Mouse (Mus musculus) liver, postnatal 0 days (tissue): Measurements from ENCODE around the gene Tcte2. TPM values are rescaled to one million over a fixed set of nuclear protein-coding genes. Genes with fewer than 3 reads are reported as not detected.

ENCODE experiments used
- ATAC-seq: fragments of 200-750 bp; cut with Nextera tagmentation; 2 replicates; pipeline ENCODE4 v1.8.0; 2017; ENCODE audit warnings: mild to moderate bottlenecking, moderate library complexity
- DNase-seq: peaks from one replicate; pipeline ENCODE4 v3.0.0-alpha.2; 2016
- H3K27ac ChIP-seq: fragments of 300-500 bp; sonication (generic); 2 replicates; pipeline ENCODE4 v1.5.1; 2014; ENCODE audit warnings: antibody characterized with exemption, moderate library complexity, mild to moderate bottlenecking, low read depth
- H3K27me3 ChIP-seq: fragments of 300-500 bp; sonication (generic); 2 replicates; pipeline ENCODE4 v1.6.1; 2014; ENCODE audit warnings: low read length, control low read depth, mixed read lengths; ENCODE audit not compliant: insufficient read depth
- H3K36me3 ChIP-seq: fragments of 300-500 bp; sonication (generic); replicated peaks from 2 replicates; pipeline ENCODE4 v1.6.1; 2014; ENCODE audit warnings: mild to moderate bottlenecking, control low read depth, low read length, moderate library complexity, mixed read lengths; ENCODE audit not compliant: insufficient read depth
- H3K4me1 ChIP-seq: fragments of 300-500 bp; sonication (generic); 2 replicates; pipeline ENCODE4 v1.6.1; 2014; ENCODE audit warnings: antibody characterized with exemption, mild to moderate bottlenecking, control low read depth; ENCODE audit not compliant: insufficient read depth
- H3K4me2 ChIP-seq: fragments of 300-500 bp; sonication (generic); 2 replicates; pipeline ENCODE4 v1.6.1; 2014; ENCODE audit warnings: low read depth, mild to moderate bottlenecking, low read length, moderate library complexity, mixed read lengths
- H3K4me3 ChIP-seq: fragments of 300-500 bp; sonication (generic); 2 replicates; pipeline ENCODE4 v1.5.1; 2014; ENCODE audit warnings: low read depth, low read length
- H3K9ac ChIP-seq: fragments of 300-500 bp; sonication (generic); replicated peaks from 2 replicates; pipeline ENCODE4 v1.6.1; 2014; ENCODE audit warnings: mild to moderate bottlenecking, moderate library complexity
- H3K9me3 ChIP-seq: fragments of 300-500 bp; sonication (generic); 2 replicates; pipeline ENCODE4 v1.6.1; 2016; ENCODE audit warnings: mild to moderate bottlenecking, control low read depth, low read length, mixed read lengths
- CTCF ChIP-seq: sonication (generic); IDR thresholded peaks from 2 replicates; pipeline ENCODE4 v1.5.1; 2016; ENCODE audit warnings: antibody characterized with exemption, low read depth
- EP300 ChIP-seq: IDR thresholded peaks from 2 replicates; pipeline ENCODE4 v1.6.1; 2016; ENCODE audit warnings: antibody characterized with exemption, low read depth, mild to moderate bottlenecking
- WGBS: fragments of 180-500 bp; shearing (Covaris S2); extraction: QIAGEN DNeasy Blood & Tissue Kit; methylation state at CpG from one replicate; pipeline ENCODE4 v1.1.7; 2014; ENCODE audit not compliant: insufficient replicate concordance; 5-methylcytosine and 5-hydroxymethylcytosine counted together
- polyA plus RNA-seq: library from polyadenylated mRNA; unstranded; fragments of >200 nt; fragmentation: Nextera tagmentation; extraction: Ambion mirVana; gene quantifications from 2 replicates; pipeline ENCODE4 v1.2.1, GENCODE M21; 2015

The Tcte2 gene
- polyA plus RNA-seq, 1 experiment from 2014 or later: 0.42 TPM

DNA sequence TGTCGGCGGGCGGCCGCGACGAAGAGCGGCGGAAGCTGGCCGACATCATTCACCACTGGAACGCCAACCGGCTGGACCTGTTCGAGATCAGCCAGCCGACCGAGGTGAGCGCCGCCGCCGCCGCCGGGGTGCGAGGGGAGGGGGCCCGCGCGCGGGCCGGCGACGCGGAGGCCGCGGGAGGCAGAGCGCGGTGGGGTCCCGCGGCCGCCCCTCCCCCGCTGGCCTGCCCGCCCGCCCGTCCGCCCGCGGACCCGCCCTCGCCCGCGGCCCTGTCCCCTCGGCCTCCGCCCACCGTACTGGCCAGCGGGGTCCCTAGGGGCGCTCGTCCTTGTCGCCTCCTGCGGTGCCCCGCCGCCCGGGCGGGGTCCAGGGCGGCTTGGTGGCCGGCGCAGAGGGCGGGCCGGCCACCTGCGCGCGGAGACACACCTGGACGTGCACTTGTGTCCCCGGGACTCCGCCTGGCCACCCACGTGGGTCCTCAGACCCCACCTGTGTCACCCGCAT is 898 bp downstream of the Tcte2 start:
- WGBS: under 1% methylated on average over 22 of the region's 72 CpGs
- DNase-seq: no peak
- Histone ChIP-seq H3K36me3 (no peaks in the 10 kb centered on the region), H3K9ac (peak overlapping the region; percentile 67), H3K27ac (peak overlapping the region; percentile 81), H3K4me2 (peak overlapping the region; percentile 84), H3K4me3 (peak overlapping the region; percentile 67), H3K9me3 (no peaks in the 10 kb centered on the region), H3K27me3 (peaks cover 18% of the 10 kb centered on the region), H3K4me1 (peaks cover 3% of the 10 kb centered on the region; the same call in 1 of the 2 replicates)
- peak; percentile 9 for ATAC-seq
- TF ChIP-seq EP300 (no peak), CTCF (no peak)

DNA sequence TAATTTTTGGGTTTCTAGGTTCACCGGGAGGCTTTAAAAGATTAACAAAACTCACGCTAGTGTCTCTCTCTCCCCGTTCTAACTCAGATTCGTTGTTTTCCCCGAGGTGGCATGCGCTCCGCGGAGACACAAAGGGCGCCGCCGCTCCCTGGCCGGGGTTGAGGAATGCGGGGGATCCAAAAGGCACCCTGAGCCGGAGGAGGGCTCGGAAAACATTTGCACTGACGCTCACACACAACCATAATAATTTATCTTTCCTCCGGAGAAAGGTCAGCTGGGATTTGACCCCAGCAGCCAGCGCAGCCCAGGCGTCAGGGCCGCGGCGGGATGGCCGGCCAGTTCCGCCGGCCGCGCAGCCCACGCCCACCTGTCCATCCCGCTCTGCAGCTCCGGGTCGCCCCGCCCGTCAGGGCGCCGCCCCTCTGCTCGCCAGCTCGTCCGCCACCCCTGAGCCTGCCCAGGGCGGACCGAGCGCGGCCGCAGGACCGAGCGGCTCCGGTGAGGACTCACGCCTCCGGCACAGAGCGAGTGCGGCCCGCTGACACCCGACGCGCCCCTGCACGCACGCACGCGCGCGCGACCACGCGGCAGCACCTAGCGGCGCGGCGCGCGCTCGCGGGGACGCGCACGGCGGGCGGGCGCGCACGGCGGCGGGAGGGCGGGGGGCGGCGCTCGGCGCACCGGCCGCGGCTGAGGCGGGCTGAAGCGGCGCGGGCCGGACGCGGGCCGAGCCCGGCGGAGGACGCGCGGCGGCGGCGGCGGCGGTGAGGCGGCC is 1.6 kb downstream of the Tcte2 start, which contains the start of gene Afdn:
Gene Afdn, plus strand, starts transcription at position 687 of the 775 bp plus-strand sequence.
- DNase-seq: peak; percentile 80
- Histone ChIP-seq H3K36me3 (no peaks in the 10 kb centered on the region), H3K4me2 (peak within 1 kb of the TSS; percentile 84), H3K27me3 (peaks cover 18% of the 10 kb centered on the region), H3K4me3 (peak within 1 kb of the TSS; percentile 67), H3K9ac (peak within 1 kb of the TSS; percentile 67), H3K9me3 (no peaks in the 10 kb centered on the region), H3K27ac (peak within 1 kb of the TSS; percentile 81), H3K4me1 (peaks cover 3% of the 10 kb centered on the region; the same call in 1 of the 2 replicates)
- peak; percentile 95 for ATAC-seq
- 1% methylated on average over 80 of the region's 108 CpGs for WGBS
- TF ChIP-seq CTCF: no peak

DNA sequence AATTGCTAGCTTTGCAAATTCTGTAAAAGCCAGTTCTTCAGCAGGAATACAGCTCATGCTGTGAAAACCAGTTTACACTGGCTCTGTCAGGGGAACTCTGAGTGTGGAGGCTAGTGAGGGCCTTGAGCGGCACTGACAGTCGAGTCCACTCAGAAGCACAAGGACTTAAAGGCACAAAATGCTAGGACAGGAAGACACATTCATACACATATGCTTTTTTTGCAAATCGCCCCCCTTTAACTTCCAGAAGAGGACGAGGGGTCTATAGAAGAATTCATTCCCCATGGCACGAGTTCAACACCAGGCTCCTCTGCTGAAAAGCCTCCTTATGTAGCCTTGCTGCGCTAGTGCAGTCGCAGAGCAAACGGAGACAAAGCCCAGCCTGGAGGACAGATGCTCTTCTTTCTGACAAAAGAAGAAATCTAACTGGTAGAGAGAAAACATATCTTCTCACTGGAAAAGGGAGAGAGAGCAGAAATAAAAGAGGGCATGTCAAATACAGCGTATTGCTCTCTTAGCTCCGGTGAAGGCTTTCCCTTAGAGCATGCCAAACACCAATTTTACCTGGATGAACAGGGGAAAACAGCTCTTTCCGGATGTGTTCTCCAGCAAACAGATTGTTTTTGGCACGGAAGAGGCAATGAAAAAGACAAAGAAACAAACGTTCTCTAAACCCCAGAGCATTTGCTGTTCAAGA is 2.3 kb downstream of the Tcte2 start:
- Histone ChIP-seq H3K9ac (peak overlapping the region; percentile 56), H3K9me3 (no peaks in the 10 kb centered on the region), H3K36me3 (no peaks in the 10 kb centered on the region), H3K4me3 (peak overlapping the region; percentile 67), H3K4me2 (peak overlapping the region; percentile 84), H3K27ac (peak overlapping the region; percentile 81), H3K4me1 (peaks cover 3% of the 10 kb centered on the region; the same call in 1 of the 2 replicates), H3K27me3 (peaks cover 18% of the 10 kb centered on the region)
- no peak for ATAC-seq
- 26% methylated on average over 13 of the region's 13 CpGs for WGBS
- TF ChIP-seq CTCF: no peak
- no peak for TF ChIP-seq EP300
- DNase-seq: no peak

DNA sequence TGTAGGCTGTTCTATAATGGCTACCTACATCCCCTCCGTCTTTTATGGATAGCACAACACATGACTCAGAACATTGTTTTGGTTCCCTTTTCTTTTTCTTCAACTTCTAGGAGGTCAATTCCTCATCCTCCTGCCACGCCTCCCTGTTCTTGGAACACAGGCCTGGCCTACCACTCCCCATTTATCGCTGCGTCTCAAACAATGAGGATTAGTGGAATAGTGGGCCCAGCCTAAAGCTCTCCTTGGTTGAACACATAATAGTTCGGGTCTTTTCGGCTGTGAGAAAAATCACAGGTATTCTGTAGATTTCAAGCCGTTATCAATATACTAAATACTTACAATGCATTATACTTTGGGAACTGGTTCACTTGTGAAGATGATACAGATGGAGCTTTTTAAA is 3.0 kb downstream of the Tcte2 start:
- H3K27ac ChIP-seq: 0 out of 2 replicates have a peak overlapping the region, but pooled peaks have one; percentile 81
- ATAC-seq: no peak

DNA sequence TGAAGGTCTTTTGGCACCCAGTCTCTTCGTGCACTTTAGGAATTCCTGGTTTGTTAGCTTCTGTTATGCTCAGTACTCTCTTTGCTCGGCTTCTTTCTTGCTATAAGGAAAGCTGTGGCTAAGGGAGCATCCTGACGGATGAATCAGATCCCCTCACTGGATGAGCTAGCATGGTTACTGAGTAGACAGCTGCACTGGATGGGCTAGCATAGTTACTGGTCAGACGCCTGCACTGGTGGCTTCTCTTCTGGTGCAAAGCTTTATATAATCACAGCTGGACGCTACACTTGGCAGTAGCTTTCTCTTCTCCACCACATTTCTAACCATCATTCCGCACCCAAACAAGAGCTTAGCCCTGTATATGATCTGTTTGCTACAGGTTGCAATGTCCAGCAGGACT is 6.7 kb downstream of the Tcte2 start:
- DNase-seq: no peak
- H3K9me3 ChIP-seq: no peaks in the 10 kb centered on the region
- no peak overlapping the region for H3K4me2 ChIP-seq
- H3K4me1 ChIP-seq: no peaks in the 10 kb centered on the region
- no peak overlapping the region for H3K4me3 ChIP-seq
- no peaks in the 10 kb centered on the region for H3K36me3 ChIP-seq
- no peak overlapping the region for H3K27ac ChIP-seq
- peaks cover 5% of the 10 kb centered on the region; the same call in 1 of the 2 replicates for H3K27me3 ChIP-seq
- no peak overlapping the region for H3K9ac ChIP-seq
- ATAC-seq: no peak
- TF ChIP-seq EP300: no peak
- no peak for TF ChIP-seq CTCF
- 61% methylated on average over 6 of the region's 6 CpGs for WGBS

More for the DNA sequence above, 3.0 kb downstream of the Tcte2 start:
- Histone ChIP-seq H3K9ac (no peak overlapping the region), H3K4me2 (no peak overlapping the region), H3K9me3 (no peaks in the 10 kb centered on the region), H3K4me1 (peaks cover 3% of the 10 kb centered on the region; the same call in 1 of the 2 replicates), H3K27me3 (peaks cover 18% of the 10 kb centered on the region), H3K36me3 (no peaks in the 10 kb centered on the region), H3K4me3 (no peak overlapping the region)
- DNase-seq: no peak
- no peak for TF ChIP-seq EP300
- no peak for TF ChIP-seq CTCF
- 77% methylated on average over 7 of the region's 7 CpGs for WGBS

DNA sequence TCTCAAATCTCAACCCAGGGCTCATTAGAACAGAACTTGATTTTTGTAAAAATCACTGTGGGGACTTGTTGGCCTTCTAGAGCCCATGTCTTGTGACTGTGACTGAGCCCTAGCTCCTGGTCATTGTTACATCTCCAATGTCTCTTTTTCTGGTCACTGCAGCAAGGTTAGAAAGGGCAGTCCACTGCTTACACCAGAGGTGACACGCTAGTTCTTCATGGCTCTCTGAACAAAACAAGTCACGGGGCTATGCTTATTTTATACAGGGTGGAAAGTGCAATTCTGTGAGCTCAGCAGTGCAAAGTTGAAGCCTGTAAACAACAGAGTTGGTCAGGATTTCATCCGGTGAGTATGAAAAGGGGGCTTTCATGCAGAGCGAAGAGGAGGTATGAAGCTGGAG is 7.7 kb downstream of the Tcte2 start:
- Histone ChIP-seq H3K9me3 (no peaks in the 10 kb centered on the region), H3K4me2 (no peak overlapping the region), H3K27ac (no peak overlapping the region), H3K4me3 (no peak overlapping the region), H3K9ac (no peak overlapping the region), H3K4me1 (no peaks in the 10 kb centered on the region), H3K36me3 (no peaks in the 10 kb centered on the region), H3K27me3 (no peaks in the 10 kb centered on the region)
- ATAC-seq (no peak), DNase-seq (no peak)
- TF ChIP-seq EP300: no peak
- no peak for TF ChIP-seq CTCF
- 73% methylated on average over 4 of the region's 4 CpGs for WGBS
